Mouse (Mus musculus) hindbrain, embryonic 11.5 days (tissue): ENCODE measurements at regions not wholly inside any gene's neighbourhood (a gene's known extent, or its start where the extent isn't known, plus 50 kb on each side); places are given as distances from the start of the nearest gene placed in this dataset.

Experiments
- ATAC-seq: fragments of 200-750 bp; cut with Nextera tagmentation; 2 replicates; pipeline ENCODE4 v1.8.0; 2017; ENCODE audit warnings: mild to moderate bottlenecking, moderate TSS enrichment, moderate library complexity; ENCODE audit not compliant: low FRiP score
- DNase-seq: peaks from one replicate; pipeline ENCODE4 v3.0.0-alpha.2; 2015; ENCODE audit warnings: low spot score
- H3K27ac ChIP-seq: fragments of 300-500 bp; sonication (generic); 2 replicates; pipeline ENCODE4 v1.5.1; 2014; ENCODE audit warnings: mild to moderate bottlenecking, low read depth, low read length
- H3K27me3 ChIP-seq: fragments of 300-500 bp; sonication (generic); 2 replicates; pipeline ENCODE4 v1.6.1; 2014; ENCODE audit warnings: mild to moderate bottlenecking, low read length, moderate library complexity, mixed read lengths; ENCODE audit not compliant: control insufficient read depth, insufficient read depth
- H3K36me3 ChIP-seq: fragments of 300-500 bp; sonication (generic); 2 replicates; pipeline ENCODE4 v1.6.1; 2014; ENCODE audit warnings: mild to moderate bottlenecking, low read length, moderate library complexity, mixed read lengths; ENCODE audit not compliant: control insufficient read depth, insufficient read depth
- H3K4me1 ChIP-seq: fragments of 300-500 bp; sonication (generic); replicated peaks from 2 replicates; pipeline ENCODE4 v1.6.1; 2014; ENCODE audit warnings: low read length, mixed read lengths; ENCODE audit not compliant: control insufficient read depth, insufficient read depth
- H3K4me2 ChIP-seq: fragments of 300-500 bp; sonication (generic); replicated peaks from 2 replicates; pipeline ENCODE4 v1.6.1; 2014; ENCODE audit warnings: mild to moderate bottlenecking, low read depth, low read length
- H3K4me3 ChIP-seq: fragments of 300-500 bp; sonication (generic); 2 replicates; pipeline ENCODE4 v1.5.1; 2014; ENCODE audit warnings: low read depth, low read length
- H3K9ac ChIP-seq: fragments of 300-500 bp; sonication (generic); 2 replicates; pipeline ENCODE4 v1.6.1; 2014; ENCODE audit warnings: low read depth, low read length
- H3K9me3 ChIP-seq: fragments of 300-500 bp; sonication (generic); 2 replicates; pipeline ENCODE4 v1.6.1; 2016; ENCODE audit warnings: low read length; ENCODE audit not compliant: control insufficient read depth
- WGBS: fragments of 180-500 bp; shearing (Covaris S2); extraction: QIAGEN DNeasy Blood & Tissue Kit; methylation state at CpG from one replicate; pipeline ENCODE4 v1.1.7; 2014; 5-methylcytosine and 5-hydroxymethylcytosine counted together

GRCm38 (mm10) chr17:68107875-68108274, 104.0 kb upstream of the Arhgap28 start:
- Histone ChIP-seq H3K9me3 (no peaks in the 10 kb centered on the region), H3K4me1 (no peaks in the 10 kb centered on the region), H3K36me3 (no peaks in the 10 kb centered on the region), H3K27ac (no peak overlapping the region), H3K4me3 (no peak overlapping the region), H3K9ac (no peak overlapping the region), H3K27me3 (no peaks in the 10 kb centered on the region), H3K4me2 (no peak overlapping the region)
- WGBS = 83% methylated on average over 5 of the region's 5 CpGs
- ATAC-seq (no peak), DNase-seq (no peak)

GRCm38 (mm10) chr17:68111834-68112473, 108.0 kb upstream of the Arhgap28 start:
- no peaks in the 10 kb centered on the region for H3K4me1 ChIP-seq
- ATAC-seq = no peak

GRCm38 (mm10) chr17:68112763-68113330, 108.9 kb upstream of the Arhgap28 start:
- Histone ChIP-seq H3K4me2 (no peak overlapping the region), H3K27me3 (no peaks in the 10 kb centered on the region), H3K9ac (no peak overlapping the region), H3K4me3 (no peak overlapping the region), H3K9me3 (no peaks in the 10 kb centered on the region), H3K27ac (no peak overlapping the region), H3K4me1 (no peaks in the 10 kb centered on the region), H3K36me3 (no peaks in the 10 kb centered on the region)
- ATAC-seq (no peak), DNase-seq (no peak)
- WGBS = 87% methylated on average over 5 of the region's 5 CpGs

More at GRCm38 (mm10) chr17:68111834-68112473, 108.0 kb upstream of the Arhgap28 start:
- H3K9me3 ChIP-seq = no peaks in the 10 kb centered on the region
- no peak overlapping the region for H3K27ac ChIP-seq
- DNase-seq = no peak
- H3K4me2 ChIP-seq = no peak overlapping the region
- 83% methylated on average over 4 of the region's 4 CpGs for WGBS
- no peak overlapping the region for H3K9ac ChIP-seq
- no peak overlapping the region for H3K4me3 ChIP-seq
- no peaks in the 10 kb centered on the region for H3K36me3 ChIP-seq
- H3K27me3 ChIP-seq = no peaks in the 10 kb centered on the region

- H3K9me3 ChIP-seq = no peaks in the 10 kb centered on the region
- no peaks in the 10 kb centered on the region for H3K36me3 ChIP-seq
- ATAC-seq = no peak
- 80% methylated on average over 4 of the region's 4 CpGs for WGBS
- H3K4me3 ChIP-seq = no peak overlapping the region
- no peak overlapping the region for H3K4me2 ChIP-seq
- no peaks in the 10 kb centered on the region for H3K4me1 ChIP-seq
- no peaks in the 10 kb centered on the region for H3K27me3 ChIP-seq
- H3K27ac ChIP-seq = no peak overlapping the region
- DNase-seq = no peak
- H3K9ac ChIP-seq = no peak overlapping the region
Observed at GRCm38 (mm10) chr17:68115599-68115998, 111.7 kb upstream of the Arhgap28 start.

- no peaks in the 10 kb centered on the region for H3K9me3 ChIP-seq
- H3K27ac ChIP-seq = no peak overlapping the region
- no peaks in the 10 kb centered on the region for H3K27me3 ChIP-seq
- ATAC-seq (no peak; the same call in 1 of the 2 replicates), DNase-seq (no peak)
- H3K4me3 ChIP-seq = no peak overlapping the region
- H3K4me2 ChIP-seq = no peak overlapping the region
- H3K4me1 ChIP-seq = no peaks in the 10 kb centered on the region
- H3K9ac ChIP-seq = no peak overlapping the region
- H3K36me3 ChIP-seq = no peaks in the 10 kb centered on the region
- WGBS = 61% methylated on average over 3 of the region's 3 CpGs
Observed at GRCm38 (mm10) chr17:68119055-68119698, 115.3 kb upstream of the Arhgap28 start.

GRCm38 (mm10) chr17:68120230-68120629, 116.3 kb upstream of the Arhgap28 start:
- Histone ChIP-seq H3K9me3 (no peaks in the 10 kb centered on the region), H3K4me2 (no peak overlapping the region), H3K4me1 (no peaks in the 10 kb centered on the region), H3K4me3 (no peak overlapping the region), H3K27me3 (no peaks in the 10 kb centered on the region), H3K27ac (no peak overlapping the region), H3K36me3 (no peaks in the 10 kb centered on the region), H3K9ac (no peak overlapping the region)
- WGBS = 89% methylated on average over 5 of the region's 5 CpGs
- no peak for ATAC-seq
- DNase-seq = no peak

GRCm38 (mm10) chr17:68120744-68121143, 116.8 kb upstream of the Arhgap28 start:
- Histone ChIP-seq H3K4me2 (no peak overlapping the region), H3K9ac (no peak overlapping the region), H3K27ac (no peak overlapping the region), H3K4me3 (no peak overlapping the region), H3K9me3 (no peaks in the 10 kb centered on the region), H3K4me1 (no peaks in the 10 kb centered on the region), H3K27me3 (no peaks in the 10 kb centered on the region), H3K36me3 (no peaks in the 10 kb centered on the region)
- DNase-seq (no peak), ATAC-seq (no peak)
- WGBS = 82% methylated on average over 6 of the region's 6 CpGs

GRCm38 (mm10) chr17:68134373-68134772, 130.5 kb upstream of the Arhgap28 start:
- DNase-seq = no peak
- H3K36me3 ChIP-seq = no peaks in the 10 kb centered on the region
- H3K4me3 ChIP-seq = no peak overlapping the region
- no peaks in the 10 kb centered on the region for H3K4me1 ChIP-seq
- 89% methylated on average over 10 of the region's 10 CpGs for WGBS
- no peaks in the 10 kb centered on the region for H3K9me3 ChIP-seq
- no peak for ATAC-seq
- no peak overlapping the region for H3K9ac ChIP-seq
- no peaks in the 10 kb centered on the region for H3K27me3 ChIP-seq
- no peak overlapping the region for H3K27ac ChIP-seq
- no peak overlapping the region for H3K4me2 ChIP-seq

- H3K9me3 ChIP-seq = no peaks in the 10 kb centered on the region
- no peaks in the 10 kb centered on the region for H3K4me1 ChIP-seq
- H3K4me2 ChIP-seq = no peak overlapping the region
- 60% methylated on average over 5 of the region's 5 CpGs for WGBS
- H3K4me3 ChIP-seq = no peak overlapping the region
- H3K36me3 ChIP-seq = no peaks in the 10 kb centered on the region
- no peak overlapping the region for H3K9ac ChIP-seq
- ATAC-seq (no peak), DNase-seq (no peak)
- H3K27ac ChIP-seq = no peak overlapping the region
- H3K27me3 ChIP-seq = no peaks in the 10 kb centered on the region
Observed at GRCm38 (mm10) chr17:68135436-68135835, 131.5 kb upstream of the Arhgap28 start.
